Mouse (Mus musculus) MEL (cell line): ENCODE measurements around the gene Pkdcc. TPM values are rescaled to one million over a fixed set of nuclear protein-coding genes. Genes with fewer than 3 reads are reported as not detected.

Experiments used
- DNase-seq: peaks from one replicate; pipeline ENCODE4 v3.0.0; 2011; ENCODE audit warnings: low read depth, low spot score
- H3K27ac ChIP-seq: 2 replicates; pipeline ENCODE4 v1.5.1; 2012; ENCODE audit warnings: low read depth, mild to moderate bottlenecking, control low read depth, low read length, moderate library complexity; ENCODE audit not compliant: control insufficient read depth
- H3K27me3 ChIP-seq, 2 experiments: fragments of 150-350 bp in 1 of 2; sonication (generic) in 1 of 2; 2 replicates each; pipeline ENCODE4 v1.6.1; 2012; ENCODE audit warnings: low read length in 2 of 2, mild to moderate bottlenecking in 2 of 2, improper control_type of control experiment in 1 of 2, moderate library complexity in 1 of 2; ENCODE audit not compliant: insufficient read depth in 2 of 2, control insufficient read depth in 1 of 2
- H3K36me3 ChIP-seq, 2 experiments: 2 replicates each; pipeline ENCODE4 v1.6.1; 2012 to 2014; ENCODE audit warnings: low read length in 2 of 2, improper control_type of control experiment in 1 of 2, inconsistent platforms in 1 of 2, mild to moderate bottlenecking in 1 of 2; ENCODE audit not compliant: insufficient read depth in 2 of 2, control insufficient read depth in 1 of 2
- H3K4me1 ChIP-seq, 2 experiments: fragments of 150-350 bp in 1 of 2; sonication (generic) in 1 of 2; 2 replicates each; pipeline ENCODE4 v1.6.1; 2012; ENCODE audit warnings: low read length in 2 of 2, improper control_type of control experiment in 1 of 2, mild to moderate bottlenecking in 1 of 2; ENCODE audit not compliant: insufficient read depth in 2 of 2, control insufficient read depth in 1 of 2
- H3K4me3 ChIP-seq, 2 experiments: fragments of 150-350 bp in 1 of 2; sonication (generic) in 1 of 2; 2 replicates each; pipeline ENCODE4 v1.5.1; 2012; ENCODE audit warnings: low read depth in 2 of 2, low read length in 2 of 2, mild to moderate bottlenecking in 2 of 2, moderate library complexity in 2 of 2, control low read depth in 1 of 2, improper control_type of control experiment in 1 of 2; ENCODE audit not compliant: control insufficient read depth in 1 of 2, insufficient read depth in 1 of 2
- H3K79me2 ChIP-seq: 2 replicates; pipeline ENCODE4 v1.6.1; 2012; ENCODE audit warnings: mild to moderate bottlenecking, low read length, moderate library complexity; ENCODE audit not compliant: control insufficient read depth, poor library complexity, insufficient read depth
- H3K9ac ChIP-seq: 2 replicates; pipeline ENCODE4 v1.6.1; 2012; ENCODE audit warnings: low read depth, mild to moderate bottlenecking, control low read depth, low read length, moderate library complexity; ENCODE audit not compliant: control insufficient read depth, poor library complexity, severe bottlenecking
- H3K9me3 ChIP-seq: fragments of 150-350 bp; sonication (generic); replicated peaks from 2 replicates; pipeline ENCODE4 v1.6.1; 2012; ENCODE audit warnings: mild to moderate bottlenecking, low read length, improper control_type of control experiment, moderate library complexity; ENCODE audit not compliant: insufficient read depth
- BHLHE40 ChIP-seq: IDR thresholded peaks from 2 replicates; pipeline ENCODE4 v1.6.1; 2012; ENCODE audit warnings: low read depth, mild to moderate bottlenecking, inconsistent platforms, low read length, improper control_type of control experiment, borderline replicate concordance
- CHD1 ChIP-seq: IDR thresholded peaks from 2 replicates; pipeline ENCODE4 v1.6.1; 2012; ENCODE audit warnings: low read depth, mild to moderate bottlenecking, inconsistent platforms, low read length, improper control_type of control experiment
- CHD2 ChIP-seq: IDR thresholded peaks from 2 replicates; pipeline ENCODE4 v1.6.1; 2011; ENCODE audit warnings: low read length, improper control_type of control experiment
- CTCF ChIP-seq, 3 experiments: IDR thresholded peaks in 2 of 3; conservative IDR thresholded peaks in 1 of 3; 2 replicates each; pipeline ENCODE4 v1.5.1; 2011 to 2012; ENCODE audit warnings: low read length in 3 of 3, low read depth in 2 of 3, mild to moderate bottlenecking in 2 of 3, improper control_type of control experiment in 1 of 3, inconsistent platforms in 1 of 3, mixed read lengths in 1 of 3, moderate library complexity in 1 of 3; ENCODE audit not compliant: control insufficient read depth in 1 of 3, insufficient read depth in 1 of 3, poor library complexity in 1 of 3, severe bottlenecking in 1 of 3
- ELF1 ChIP-seq: IDR thresholded peaks from 2 replicates; pipeline ENCODE4 v1.6.1; 2014; ENCODE audit warnings: low read depth, mild to moderate bottlenecking, inconsistent platforms, low read length, improper control_type of control experiment, moderate library complexity
- EP300 ChIP-seq, 2 experiments: IDR thresholded peaks; 2 replicates each; pipeline ENCODE4 v1.6.1; 2011; ENCODE audit warnings: improper control_type of control experiment in 2 of 2, low read length in 2 of 2, low read depth in 1 of 2, mild to moderate bottlenecking in 1 of 2
- ETS1 ChIP-seq: IDR thresholded peaks from 2 replicates; pipeline ENCODE4 v1.6.1; 2012; ENCODE audit warnings: low read depth, mild to moderate bottlenecking, inconsistent platforms, low read length, improper control_type of control experiment, moderate library complexity
- HCFC1 ChIP-seq: IDR thresholded peaks from 2 replicates; pipeline ENCODE4 v1.6.1; 2012; ENCODE audit warnings: low read depth, mild to moderate bottlenecking, inconsistent platforms, low read length, improper control_type of control experiment, moderate library complexity
- KAT2A ChIP-seq: conservative IDR thresholded peaks from 2 replicates; pipeline ENCODE4 v1.6.1; 2012; ENCODE audit warnings: low read depth, low read length, improper control_type of control experiment, inconsistent platforms
- MAZ ChIP-seq: IDR thresholded peaks from 2 replicates; pipeline ENCODE4 v1.6.1; 2012; ENCODE audit warnings: low read depth, mild to moderate bottlenecking, inconsistent platforms, low read length, improper control_type of control experiment
- MXI1 ChIP-seq: IDR thresholded peaks from 2 replicates; pipeline ENCODE4 v1.6.1; 2011; ENCODE audit warnings: mild to moderate bottlenecking, low read depth, low read length, improper control_type of control experiment
- MYB ChIP-seq: IDR thresholded peaks from 2 replicates; pipeline ENCODE4 v1.6.1; 2011; ENCODE audit warnings: mild to moderate bottlenecking, low read depth, low read length, improper control_type of control experiment
- MYC ChIP-seq: IDR thresholded peaks from 2 replicates; pipeline ENCODE4 v1.6.1; 2011; ENCODE audit warnings: low read depth, mild to moderate bottlenecking, low read length, improper control_type of control experiment, moderate library complexity
- NELFE ChIP-seq: IDR thresholded peaks from 2 replicates; pipeline ENCODE4 v1.6.1; 2011; ENCODE audit warnings: low read depth, low read length, improper control_type of control experiment
- POLR2A ChIP-seq, 2 experiments: IDR thresholded peaks; 2 replicates each; pipeline ENCODE4 v1.6.1; 2011 to 2012; ENCODE audit warnings: low read length in 2 of 2, mild to moderate bottlenecking in 2 of 2, control low read depth in 1 of 2, improper control_type of control experiment in 1 of 2, low read depth in 1 of 2, moderate library complexity in 1 of 2; ENCODE audit not compliant: control insufficient read depth in 1 of 2, insufficient read depth in 1 of 2, poor library complexity in 1 of 2
- POLR2AphosphoS2 ChIP-seq: IDR thresholded peaks from 2 replicates; pipeline ENCODE4 v1.6.1; 2011; ENCODE audit warnings: low read length, improper control_type of control experiment
- RAD21 ChIP-seq: IDR thresholded peaks from 2 replicates; pipeline ENCODE4 v1.6.1; 2011; ENCODE audit warnings: mild to moderate bottlenecking, low read depth, low read length, improper control_type of control experiment
- RCOR1 ChIP-seq: IDR thresholded peaks from 2 replicates; pipeline ENCODE4 v1.6.1; 2012; ENCODE audit warnings: low read depth, mild to moderate bottlenecking, inconsistent platforms, low read length, improper control_type of control experiment
- SIN3A ChIP-seq: IDR thresholded peaks from 2 replicates; pipeline ENCODE4 v1.6.1; 2012; ENCODE audit warnings: low read length, improper control_type of control experiment, inconsistent platforms
- SMC3 ChIP-seq: IDR thresholded peaks from 2 replicates; pipeline ENCODE4 v1.6.1; 2011; ENCODE audit warnings: low read depth, low read length, improper control_type of control experiment
- TAL1 ChIP-seq: IDR thresholded peaks from 2 replicates; pipeline ENCODE4 v1.6.1; 2012; ENCODE audit warnings: mild to moderate bottlenecking, inconsistent platforms, low read length, moderate library complexity, mixed read lengths
- TBP ChIP-seq: IDR thresholded peaks from 2 replicates; pipeline ENCODE4 v1.8.0; 2011; ENCODE audit warnings: low read depth, low read length, improper control_type of control experiment
- UBTF ChIP-seq: IDR thresholded peaks from 2 replicates; pipeline ENCODE4 v1.6.1; 2012; ENCODE audit warnings: low read depth, mild to moderate bottlenecking, inconsistent platforms, low read length, improper control_type of control experiment, moderate library complexity, borderline replicate concordance; ENCODE audit not compliant: insufficient read depth
- USF2 ChIP-seq, 2 experiments: IDR thresholded peaks; 2 replicates each; pipeline ENCODE4 v1.6.1; 2011 to 2012; ENCODE audit warnings: improper control_type of control experiment in 2 of 2, low read length in 2 of 2, borderline replicate concordance in 1 of 2, inconsistent platforms in 1 of 2, low read depth in 1 of 2, mild to moderate bottlenecking in 1 of 2; ENCODE audit not compliant: insufficient read depth in 1 of 2
- ZC3H11A ChIP-seq: IDR thresholded peaks from 2 replicates; pipeline ENCODE4 v1.6.1; 2012; ENCODE audit warnings: low read depth, mild to moderate bottlenecking, inconsistent platforms, low read length, improper control_type of control experiment
- ZKSCAN1 ChIP-seq: IDR thresholded peaks from 2 replicates; pipeline ENCODE4 v1.6.1; 2012; ENCODE audit warnings: low read depth, mild to moderate bottlenecking, inconsistent platforms, low read length, improper control_type of control experiment, moderate library complexity
- ZMIZ1 ChIP-seq: IDR thresholded peaks from 2 replicates; pipeline ENCODE4 v1.6.1; 2012; ENCODE audit warnings: low read depth, mild to moderate bottlenecking, inconsistent platforms, low read length, improper control_type of control experiment, moderate library complexity
- ZNF384 ChIP-seq: IDR thresholded peaks from 2 replicates; pipeline ENCODE4 v1.6.1; 2012; ENCODE audit warnings: low read depth, mild to moderate bottlenecking, inconsistent platforms, low read length, improper control_type of control experiment
- polyA plus RNA-seq, 2 experiments: library from polyadenylated mRNA; stranded (reverse) in 1 of 2; unstranded in 1 of 2; fragments of >175 nt in 1 of 2; fragments of >200 nt in 1 of 2; gene quantifications; 2 replicates each; pipeline versions ENCODE4 v1.2.1 to v1.2.4; 2012; ENCODE audit warnings: low replicate concordance in 2 of 2, low read depth in 1 of 2; ENCODE audit not compliant: insufficient read length in 2 of 2, insufficient read depth in 1 of 2, missing spikeins in 1 of 2
- total RNA-seq: library from RNA; depleted of rRNA; stranded (reverse); fragments of 300-350 nt; gene quantifications from 2 replicates; pipeline ENCODE4 v1.2.3, GENCODE M21; 2012

Pkdcc gene
- total and polyA plus RNA-seq, 3 experiments = not detected

DNA sequence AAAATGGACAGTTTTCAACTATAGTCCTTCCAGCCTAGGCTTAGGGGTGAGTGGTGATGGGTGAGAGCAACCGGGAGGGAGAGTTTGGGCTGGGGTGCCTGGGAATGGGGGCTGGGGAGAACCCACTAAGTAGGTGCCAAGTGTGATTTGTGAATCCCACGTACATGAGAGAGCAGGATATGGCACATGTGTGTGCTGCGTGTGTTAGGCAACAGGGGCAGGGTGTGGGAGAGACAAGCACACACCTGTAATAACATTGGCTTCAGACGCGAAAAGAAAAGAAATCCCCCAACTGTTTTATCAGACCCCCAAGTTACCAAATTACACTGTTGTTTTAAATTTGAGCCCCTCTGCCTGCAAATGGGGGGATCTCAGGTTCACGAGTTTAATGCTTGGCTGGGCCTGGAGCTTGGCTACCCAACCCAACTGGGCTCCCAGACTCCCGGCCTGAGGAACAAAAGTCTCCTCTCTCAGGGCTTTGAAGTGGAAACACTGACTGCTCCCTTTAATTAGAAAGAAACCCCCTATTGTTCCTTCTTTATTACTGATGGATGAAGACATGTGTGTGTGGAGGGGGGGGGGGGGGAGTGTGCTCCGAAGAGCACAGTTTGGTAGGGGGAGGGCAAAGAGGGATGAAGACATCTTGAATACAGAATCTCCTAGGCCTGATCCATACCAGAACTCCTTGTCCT, 11.3 kb upstream of the Pkdcc start:
- no peak for DNase-seq
- TF ChIP-seq ZMIZ1 (no peak), NELFE (no peak), TBP (no peak), KAT2A (no peak), CHD2 (no peak), HCFC1 (no peak), ZNF384 (no peak), USF2 (IDR thresholded peaks at IDR 0.05; ENCODE audit: borderline replicate concordance in 1 of 2, insufficient read depth in 1 of 2, low read depth in 1 of 2, low read length in 2 of 2) (no peak), UBTF (no peak), ETS1 (no peak), RCOR1 (no peak), SIN3A (no peak), POLR2AphosphoS2 (no peak), ZKSCAN1 (no peak), CHD1 (no peak), RAD21 (no peak), BHLHE40 (no peak), ELF1 (no peak), EP300 (IDR thresholded peaks at IDR 0.05; ENCODE audit: low read depth in 1 of 2, low read length in 2 of 2) (no peak)
- no peak overlapping the region for H3K4me3 ChIP-seq
- H3K9ac ChIP-seq = no peak overlapping the region
- H3K27ac ChIP-seq = no peak overlapping the region
- no peaks in the 10 kb centered on the region for H3K27me3 ChIP-seq
- no peaks in the 10 kb centered on the region for H3K79me2 ChIP-seq
- H3K36me3 ChIP-seq = no peaks in the 10 kb centered on the region
- H3K9me3 ChIP-seq = no peaks in the 10 kb centered on the region
- no peaks in the 10 kb centered on the region for H3K4me1 ChIP-seq

DNA sequence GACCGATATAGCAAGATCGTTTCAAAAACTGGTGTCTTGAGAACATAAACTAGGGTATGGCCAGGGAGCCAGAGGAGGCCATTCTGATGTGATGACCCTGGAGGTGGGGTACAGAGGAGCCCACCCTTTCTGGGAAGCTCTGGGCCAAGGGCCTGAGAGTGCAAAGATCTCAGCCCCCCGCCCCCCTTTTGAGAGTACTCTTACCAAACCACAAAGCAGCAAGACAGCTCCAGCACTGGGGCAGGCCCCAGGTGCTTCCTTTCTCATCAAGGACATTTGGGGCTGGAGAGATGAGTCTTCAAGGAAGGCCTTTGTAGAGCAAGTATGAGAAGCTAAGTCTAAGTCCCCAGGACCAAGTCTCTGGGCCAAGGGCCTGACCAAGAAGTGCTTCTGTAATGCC, 7.8 kb upstream of the Pkdcc start:
- no peak for TF ChIP-seq ZC3H11A
- TF ChIP-seq POLR2A (IDR thresholded peaks at IDR 0.05; ENCODE audit: control insufficient read depth in 1 of 2, insufficient read depth in 1 of 2, low read depth in 1 of 2, low read length in 2 of 2, poor library complexity in 1 of 2) = no peak
- TF ChIP-seq MXI1 = no peak
- TF ChIP-seq USF2 (IDR thresholded peaks at IDR 0.05; ENCODE audit: borderline replicate concordance in 1 of 2, insufficient read depth in 1 of 2, low read depth in 1 of 2, low read length in 2 of 2) = no peak
- no peak for TF ChIP-seq POLR2AphosphoS2
- TF ChIP-seq NELFE = no peak
- no peak for TF ChIP-seq MYC
- no peak for TF ChIP-seq ETS1
- no peak for TF ChIP-seq CHD2
- TF ChIP-seq RCOR1 = no peak
- TF ChIP-seq BHLHE40 = no peak
- no peak for TF ChIP-seq TAL1
- TF ChIP-seq UBTF = no peak
- no peak for TF ChIP-seq SMC3
- TF ChIP-seq MAZ = no peak
- no peak for TF ChIP-seq CTCF (IDR thresholded peaks at IDR 0.05 in 2 of 3, conservative IDR thresholded peaks at IDR 0.05 in 1 of 3; ENCODE audit: control insufficient read depth in 1 of 3, insufficient read depth in 1 of 3, low read depth in 2 of 3, low read length in 3 of 3, poor library complexity in 1 of 3, severe bottlenecking in 1 of 3)
- no peak for TF ChIP-seq KAT2A
- no peak for TF ChIP-seq MYB
- no peak for TF ChIP-seq RAD21
- no peaks in the 10 kb centered on the region for H3K9me3 ChIP-seq

More for the DNA sequence above, 7.8 kb upstream of the Pkdcc start:
- Histone ChIP-seq H3K36me3 (no peaks in the 10 kb centered on the region), H3K9ac (no peak overlapping the region), H3K79me2 (no peaks in the 10 kb centered on the region), H3K27me3 (no peaks in the 10 kb centered on the region), H3K27ac (no peak overlapping the region), H3K4me3 (no peak overlapping the region), H3K4me1 (no peaks in the 10 kb centered on the region)
- no peak for DNase-seq
